Mouse (Mus musculus): ENCODE measurements around the gene Oas3.

The Oas3 gene

DNA sequence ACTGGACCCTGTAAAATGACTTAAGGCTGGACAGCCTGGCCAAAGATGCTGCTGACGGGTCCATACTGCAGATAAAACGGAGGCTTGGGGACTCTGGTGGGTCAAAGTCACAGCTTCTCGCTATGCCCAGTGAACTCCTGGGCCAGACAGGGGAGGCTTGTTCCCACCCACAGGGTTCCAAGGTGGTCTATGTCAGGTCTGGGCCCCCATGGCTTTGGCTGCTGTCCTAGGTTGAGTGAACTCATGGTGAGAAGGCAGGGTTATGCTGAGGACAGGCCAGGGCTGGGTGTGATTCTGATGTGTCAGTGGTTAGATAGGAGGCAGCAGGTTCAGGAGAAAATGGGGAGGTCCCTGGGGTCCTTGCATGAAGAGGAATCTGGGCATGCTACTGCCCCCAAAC, 73.8 kb downstream of the Oas3 start:
- no peak for DNase-seq (ENCODE audit: low read depth, low spot score)
